Mouse (Mus musculus): ENCODE measurements around the gene Terb2. TPM values are rescaled to one million over a fixed set of nuclear protein-coding genes. Genes with fewer than 3 reads are reported as not detected.

The Terb2 gene
- polyA plus RNA-seq, 1 experiment = not detected

GRCm38 (mm10) chr2:122218234-122218633 lies 32.2 kb downstream of the Terb2 start:
- Histone ChIP-seq H3K27me3 (ENCODE audit: control insufficient read depth, insufficient read depth, insufficient read length) (no peaks in the 10 kb centered on the region), H3K79me2 (ENCODE audit: control insufficient read depth, insufficient read depth) (no peaks in the 10 kb centered on the region), H3ac (ENCODE audit: control insufficient read depth, insufficient read length) (no peak overlapping the region), H3K36me3 (ENCODE audit: control insufficient read depth, insufficient read depth) (no peaks in the 10 kb centered on the region), H3K4me3 (no peak overlapping the region), H3K4me2 (ENCODE audit: low read depth) (no peak overlapping the region)
- no peak for TF ChIP-seq POLR2AphosphoS2 (IDR thresholded peaks at IDR 0.05; ENCODE audit: insufficient read length, low read depth)

GRCm38 (mm10) chr2:122221378-122221777 lies 35.3 kb downstream of the Terb2 start:
- no peaks in the 10 kb centered on the region for H3K79me2 ChIP-seq (ENCODE audit: control insufficient read depth, insufficient read depth)
- H3K4me3 ChIP-seq = no peak overlapping the region
- H3K4me2 ChIP-seq (ENCODE audit: low read depth) = no peak overlapping the region
- H3K36me3 ChIP-seq (ENCODE audit: control insufficient read depth, insufficient read depth) = no peaks in the 10 kb centered on the region
- no peak overlapping the region for H3ac ChIP-seq (ENCODE audit: control insufficient read depth, insufficient read length)
- no peaks in the 10 kb centered on the region for H3K27me3 ChIP-seq (ENCODE audit: control insufficient read depth, insufficient read depth, insufficient read length)
- TF ChIP-seq MYOG (IDR thresholded peaks at IDR 0.05; ENCODE audit: control insufficient read depth in 1 of 3, insufficient read depth in 1 of 3, insufficient read length in 2 of 3, low read depth in 2 of 3) = no peak
- no peak for TF ChIP-seq MYOD1 (IDR thresholded peaks at IDR 0.05; ENCODE audit: control insufficient read depth in 1 of 3, insufficient read length in 2 of 3, low read depth in 2 of 3)
- no peak for TF ChIP-seq E2F4 (IDR thresholded peaks at IDR 0.05; ENCODE audit: insufficient read depth)
- no peak for TF ChIP-seq USF1 (IDR thresholded peaks at IDR 0.05; ENCODE audit: low read depth)
- no peak for TF ChIP-seq SRF (IDR thresholded peaks at IDR 0.05; ENCODE audit: control insufficient read depth, insufficient read length, low read depth)
- no peak for TF ChIP-seq POLR2AphosphoS2 (IDR thresholded peaks at IDR 0.05; ENCODE audit: insufficient read length, low read depth)
- no peak for TF ChIP-seq CEBPB (IDR thresholded peaks at IDR 0.05; ENCODE audit: insufficient read depth, poor library complexity, severe bottlenecking)
- no peak for TF ChIP-seq MAX (IDR thresholded peaks at IDR 0.05; ENCODE audit: low read depth)
- no peak for TF ChIP-seq TCF3 (IDR thresholded peaks at IDR 0.05; ENCODE audit: insufficient read length, low read depth)
- no peak for TF ChIP-seq REST (IDR thresholded peaks at IDR 0.05; ENCODE audit: insufficient read depth, insufficient read length)

GRCm38 (mm10) chr2:122221798-122222197 lies 35.7 kb downstream of the Terb2 start:
- Histone ChIP-seq H3K4me3 (no peak overlapping the region), H3K36me3 (ENCODE audit: control insufficient read depth, insufficient read depth) (no peaks in the 10 kb centered on the region), H3K4me2 (ENCODE audit: low read depth) (no peak overlapping the region), H3K27me3 (ENCODE audit: control insufficient read depth, insufficient read depth, insufficient read length) (no peaks in the 10 kb centered on the region), H3K79me2 (ENCODE audit: control insufficient read depth, insufficient read depth) (no peaks in the 10 kb centered on the region), H3ac (ENCODE audit: control insufficient read depth, insufficient read length) (no peak overlapping the region)
- no peak for TF ChIP-seq USF1 (IDR thresholded peaks at IDR 0.05; ENCODE audit: low read depth)
- TF ChIP-seq MYOG (IDR thresholded peaks at IDR 0.05; ENCODE audit: control insufficient read depth in 1 of 3, insufficient read depth in 1 of 3, insufficient read length in 2 of 3, low read depth in 2 of 3) = no peak
- no peak for TF ChIP-seq MYOD1 (IDR thresholded peaks at IDR 0.05; ENCODE audit: control insufficient read depth in 1 of 3, insufficient read length in 2 of 3, low read depth in 2 of 3)
- no peak for TF ChIP-seq E2F4 (IDR thresholded peaks at IDR 0.05; ENCODE audit: insufficient read depth)
- no peak for TF ChIP-seq CEBPB (IDR thresholded peaks at IDR 0.05; ENCODE audit: insufficient read depth, poor library complexity, severe bottlenecking)
- no peak for TF ChIP-seq POLR2A (IDR thresholded peaks at IDR 0.05; ENCODE audit: insufficient read length, low read depth)
- TF ChIP-seq POLR2AphosphoS2 (IDR thresholded peaks at IDR 0.05; ENCODE audit: insufficient read length, low read depth) = no peak
- TF ChIP-seq TCF12 (IDR thresholded peaks at IDR 0.05; ENCODE audit: insufficient read depth, poor library complexity, severe bottlenecking) = no peak
- TF ChIP-seq TCF3 (IDR thresholded peaks at IDR 0.05; ENCODE audit: insufficient read length, low read depth) = no peak
- no peak for TF ChIP-seq SRF (IDR thresholded peaks at IDR 0.05; ENCODE audit: control insufficient read depth, insufficient read length, low read depth)
- TF ChIP-seq MAX (IDR thresholded peaks at IDR 0.05; ENCODE audit: low read depth) = no peak
- no peak for TF ChIP-seq REST (IDR thresholded peaks at IDR 0.05; ENCODE audit: insufficient read depth, insufficient read length)

GRCm38 (mm10) chr2:122222272-122222671 lies 36.2 kb downstream of the Terb2 start:
- H3K27me3 ChIP-seq (ENCODE audit: control insufficient read depth, insufficient read depth, insufficient read length) = no peaks in the 10 kb centered on the region
- no peak for TF ChIP-seq POLR2A (IDR thresholded peaks at IDR 0.05; ENCODE audit: insufficient read length, low read depth)
- TF ChIP-seq E2F4 (IDR thresholded peaks at IDR 0.05; ENCODE audit: insufficient read depth) = no peak
- TF ChIP-seq TCF3 (IDR thresholded peaks at IDR 0.05; ENCODE audit: insufficient read length, low read depth) = no peak
- no peak for TF ChIP-seq SRF (IDR thresholded peaks at IDR 0.05; ENCODE audit: control insufficient read depth, insufficient read length, low read depth)
- no peak for TF ChIP-seq MAX (IDR thresholded peaks at IDR 0.05; ENCODE audit: low read depth)
- no peak for TF ChIP-seq POLR2AphosphoS2 (IDR thresholded peaks at IDR 0.05; ENCODE audit: insufficient read length, low read depth)
- no peak for TF ChIP-seq MYOD1 (IDR thresholded peaks at IDR 0.05; ENCODE audit: control insufficient read depth in 1 of 3, insufficient read length in 2 of 3, low read depth in 2 of 3)
- TF ChIP-seq REST (IDR thresholded peaks at IDR 0.05; ENCODE audit: insufficient read depth, insufficient read length) = no peak
- TF ChIP-seq TCF12 (IDR thresholded peaks at IDR 0.05; ENCODE audit: insufficient read depth, poor library complexity, severe bottlenecking) = no peak
- no peak for TF ChIP-seq USF1 (IDR thresholded peaks at IDR 0.05; ENCODE audit: low read depth)
- H3K4me3 ChIP-seq = no peak overlapping the region
- H3K36me3 ChIP-seq (ENCODE audit: control insufficient read depth, insufficient read depth) = no peaks in the 10 kb centered on the region
- no peak overlapping the region for H3K4me2 ChIP-seq (ENCODE audit: low read depth)
- no peaks in the 10 kb centered on the region for H3K79me2 ChIP-seq (ENCODE audit: control insufficient read depth, insufficient read depth)
- H3ac ChIP-seq (ENCODE audit: control insufficient read depth, insufficient read length) = no peak overlapping the region

GRCm38 (mm10) chr2:122223654-122224053 lies 37.6 kb downstream of the Terb2 start:
- no peak overlapping the region for H3K4me3 ChIP-seq
- H3ac ChIP-seq (ENCODE audit: control insufficient read depth, insufficient read length) = no peak overlapping the region
- H3K79me2 ChIP-seq (ENCODE audit: control insufficient read depth, insufficient read depth) = no peaks in the 10 kb centered on the region
- H3K4me2 ChIP-seq (ENCODE audit: low read depth) = no peak overlapping the region
- no peaks in the 10 kb centered on the region for H3K27me3 ChIP-seq (ENCODE audit: control insufficient read depth, insufficient read depth, insufficient read length)
- H3K36me3 ChIP-seq (ENCODE audit: control insufficient read depth, insufficient read depth) = no peaks in the 10 kb centered on the region
- TF ChIP-seq TCF12 (IDR thresholded peaks at IDR 0.05; ENCODE audit: insufficient read depth, poor library complexity, severe bottlenecking) = no peak
- no peak for TF ChIP-seq POLR2A (IDR thresholded peaks at IDR 0.05; ENCODE audit: insufficient read length, low read depth)
- TF ChIP-seq MYOD1 (IDR thresholded peaks at IDR 0.05; ENCODE audit: control insufficient read depth in 1 of 3, insufficient read length in 2 of 3, low read depth in 2 of 3) = no peak
- TF ChIP-seq CEBPB (IDR thresholded peaks at IDR 0.05; ENCODE audit: insufficient read depth, poor library complexity, severe bottlenecking) = no peak
- no peak for TF ChIP-seq USF1 (IDR thresholded peaks at IDR 0.05; ENCODE audit: low read depth)
- TF ChIP-seq E2F4 (IDR thresholded peaks at IDR 0.05; ENCODE audit: insufficient read depth) = no peak
- TF ChIP-seq MAX (IDR thresholded peaks at IDR 0.05; ENCODE audit: low read depth) = no peak
- no peak for TF ChIP-seq POLR2AphosphoS2 (IDR thresholded peaks at IDR 0.05; ENCODE audit: insufficient read length, low read depth)
- no peak for TF ChIP-seq MYOG (IDR thresholded peaks at IDR 0.05; ENCODE audit: control insufficient read depth in 1 of 3, insufficient read depth in 1 of 3, insufficient read length in 2 of 3, low read depth in 2 of 3)
- no peak for TF ChIP-seq TCF3 (IDR thresholded peaks at IDR 0.05; ENCODE audit: insufficient read length, low read depth)
- TF ChIP-seq SRF (IDR thresholded peaks at IDR 0.05; ENCODE audit: control insufficient read depth, insufficient read length, low read depth) = no peak
- TF ChIP-seq REST (IDR thresholded peaks at IDR 0.05; ENCODE audit: insufficient read depth, insufficient read length) = no peak

Data from myocyte (in vitro differentiated cells).